Mouse (Mus musculus): ENCODE measurements around the gene Evi2b. TPM values are rescaled to one million over a fixed set of nuclear protein-coding genes. Genes with fewer than 3 reads are reported as not detected.

Gene Evi2b
- polyA plus RNA-seq (2012; rRNA removed; ENCODE audit: low replicate concordance), result 34.7 and 49.1 TPM in 2 replicates

DNA sequence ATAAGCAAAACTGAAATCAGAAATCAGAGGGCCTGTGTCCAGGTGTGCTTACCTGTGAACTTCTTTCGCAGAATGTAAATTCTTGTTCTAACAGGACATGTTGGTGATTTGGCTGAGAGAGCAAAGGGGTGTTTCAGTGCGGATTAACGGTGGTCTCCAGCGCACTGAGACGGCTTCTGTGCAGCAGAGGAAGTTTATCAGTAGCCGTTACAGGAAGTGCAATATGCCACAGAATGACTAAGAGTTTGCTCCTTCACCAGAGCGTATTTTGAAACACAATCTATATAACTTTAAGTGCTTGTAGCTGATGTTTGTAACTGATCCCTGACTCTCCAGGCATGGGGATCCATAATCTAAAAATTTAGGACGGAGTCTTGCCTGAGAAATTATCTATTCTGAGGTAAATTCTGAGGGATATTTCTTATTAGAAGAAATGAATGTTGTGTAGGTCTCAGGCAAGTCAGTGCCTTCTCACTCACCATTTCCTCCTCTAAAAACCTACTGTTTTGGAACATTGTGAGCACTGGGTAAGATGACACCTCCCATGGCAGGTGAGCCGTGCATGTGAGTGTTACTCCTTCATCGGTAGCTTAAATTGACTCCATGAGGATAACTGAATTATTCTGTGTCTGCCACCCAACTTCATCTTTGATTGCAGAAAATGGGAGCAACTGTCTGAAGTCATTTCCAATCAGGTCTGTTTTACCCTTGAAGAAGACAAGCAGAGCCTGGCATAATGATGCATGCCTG is at the start of gene Evi2b:
Evi2b (minus strand) TSS at position 203 of the 750 bp plus-strand sequence.

DNA sequence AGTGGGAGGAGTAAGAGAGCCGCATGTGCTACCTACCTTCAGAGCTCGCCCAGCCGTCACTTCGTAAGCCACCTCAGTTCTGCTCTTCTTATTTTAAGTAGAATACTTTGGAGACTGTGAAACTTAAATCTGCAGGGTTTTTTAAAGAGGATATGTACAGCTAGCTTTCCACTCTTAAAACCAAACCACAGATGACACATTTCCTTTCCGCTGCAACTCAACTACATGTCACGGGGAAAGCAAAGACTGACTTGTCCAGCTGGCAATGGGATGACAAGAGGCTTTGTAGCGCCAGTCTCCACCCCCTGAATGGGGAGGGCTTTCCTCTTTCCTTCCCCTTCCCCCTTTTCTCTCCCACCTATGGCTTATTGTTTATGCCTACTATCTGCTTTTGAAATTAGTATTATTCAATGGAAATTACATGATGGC is 6.8 kb upstream of the Evi2b start, which contains the start of the genes Evi2 and Evi2a:
Evi2 (minus strand) TSS at position 257 of the 429 bp plus-strand sequence.
Evi2a (minus strand) TSS at position 277 of the 429 bp plus-strand sequence.

DNA sequence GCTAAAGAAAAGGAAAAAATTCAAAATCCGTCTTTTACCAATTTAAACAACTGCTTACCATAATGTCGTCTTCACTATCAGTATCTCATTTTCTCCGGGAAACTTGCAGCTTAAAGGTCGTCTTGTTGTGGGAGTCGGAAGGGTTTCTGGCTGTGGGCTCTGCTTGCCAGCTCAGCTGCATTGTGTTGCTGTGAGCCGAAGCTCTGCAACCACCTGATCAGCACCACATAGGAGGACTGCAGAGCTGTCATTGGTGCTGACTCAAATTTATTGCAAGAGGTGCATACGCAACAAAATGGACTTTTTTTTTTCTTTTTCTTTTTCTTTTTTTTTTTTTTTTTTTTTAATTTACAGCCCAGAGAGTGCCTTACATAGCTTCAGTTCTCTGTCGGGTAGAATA is 19.7 kb downstream of the Evi2b start, which contains the start of gene Omg:
Omg (minus strand) TSS at position 240 of the 400 bp plus-strand sequence.

Other genes with a start within 250 kb of the Evi2b start
- not detected in 2 replicates for gene Gm9964, start 226.9 kb downstream of the Evi2b start, polyA plus RNA-seq (2012; rRNA removed; ENCODE audit: low replicate concordance)
- gene Nf1, start 184.1 kb downstream of the Evi2b start, polyA plus RNA-seq (2012; rRNA removed; ENCODE audit: low replicate concordance), result 8.1 and 12.5 TPM in 2 replicates
- gene Omg, start 19.7 kb downstream of the Evi2b start, polyA plus RNA-seq (2012; rRNA removed; ENCODE audit: low replicate concordance), result not detected in 2 replicates
- 1.3 and 1.5 TPM in 2 replicates for gene Evi2, start 6.8 kb upstream of the Evi2b start, polyA plus RNA-seq (2012; rRNA removed; ENCODE audit: low replicate concordance)
- 21.4 and 37.8 TPM in 2 replicates for gene Evi2a, start 6.8 kb upstream of the Evi2b start, polyA plus RNA-seq (2012; rRNA removed; ENCODE audit: low replicate concordance)
- 7.1 and 11.5 TPM in 2 replicates for gene Rab11fip4, start 67.5 kb upstream of the Evi2b start, polyA plus RNA-seq (2012; rRNA removed; ENCODE audit: low replicate concordance)

All from mammary gland, adult 2 months (tissue).